Mouse (Mus musculus): ENCODE results near the gene Ccp110. TPM values are rescaled to one million over a fixed set of nuclear protein-coding genes. Genes with fewer than 3 reads are reported as not detected.

Ccp110 gene
- polyA plus RNA-seq, 1 experiment from 2014 or later: 3.5 TPM

- TF ChIP-seq CTCF (IDR thresholded peaks at IDR 0.05; ENCODE audit: low read depth) (no peak), EP300 (IDR thresholded peaks at IDR 0.05; ENCODE audit: low read depth) (no peak)
- Histone ChIP-seq H3K9me3 (ENCODE audit: low read length) (no peaks in the 10 kb centered on the region), H3K27me3 (ENCODE audit: insufficient read depth, low read length) (no peaks in the 10 kb centered on the region), H3K36me3 (replicated peaks; ENCODE audit: insufficient read depth, low read length) (peaks cover 27% of the 10 kb centered on the region), H3K9ac (replicated peaks) (no peak overlapping the region), H3K4me1 (ENCODE audit: insufficient read depth) (no peaks in the 10 kb centered on the region), H3K27ac (ENCODE audit: low read depth) (no peak overlapping the region), H3K4me2 (ENCODE audit: low read depth, low read length) (no peak overlapping the region), H3K4me3 (ENCODE audit: low read depth, low read length) (no peak overlapping the region)
- DNase-seq (no peak), ATAC-seq (no peak)
- 79% methylated on average over 6 of the region's 6 CpGs for WGBS (ENCODE audit: insufficient replicate concordance)
Observed at GRCm38 (mm10) chr7:118778561-118778960, 66.2 kb downstream of the Ccp110 start.

- no peak for DNase-seq
- Histone ChIP-seq H3K27me3 (ENCODE audit: insufficient read depth, low read length) (no peaks in the 10 kb centered on the region), H3K36me3 (replicated peaks; ENCODE audit: insufficient read depth, low read length) (peaks cover 15% of the 10 kb centered on the region), H3K9me3 (ENCODE audit: low read length) (no peaks in the 10 kb centered on the region), H3K9ac (replicated peaks) (no peak overlapping the region), H3K27ac (ENCODE audit: low read depth) (no peak overlapping the region), H3K4me1 (ENCODE audit: insufficient read depth) (no peaks in the 10 kb centered on the region), H3K4me2 (ENCODE audit: low read depth, low read length) (no peak overlapping the region), H3K4me3 (ENCODE audit: low read depth, low read length) (no peak overlapping the region)
- ATAC-seq: no peak
- TF ChIP-seq EP300 (IDR thresholded peaks at IDR 0.05; ENCODE audit: low read depth): no peak
- no peak for TF ChIP-seq CTCF (IDR thresholded peaks at IDR 0.05; ENCODE audit: low read depth)
- 87% methylated on average over 11 of the region's 11 CpGs for WGBS (ENCODE audit: insufficient replicate concordance)
Observed at GRCm38 (mm10) chr7:118783305-118784001, 71.1 kb downstream of the Ccp110 start.

- peaks cover 11% of the 10 kb centered on the region; the same call in 1 of the 2 replicates for H3K36me3 ChIP-seq (replicated peaks; ENCODE audit: insufficient read depth, low read length)
- H3K4me1 ChIP-seq (ENCODE audit: insufficient read depth): no peaks in the 10 kb centered on the region
- 78% methylated on average over 6 of the region's 6 CpGs for WGBS (ENCODE audit: insufficient replicate concordance)
- H3K9ac ChIP-seq (replicated peaks): no peak overlapping the region
- TF ChIP-seq CTCF (IDR thresholded peaks at IDR 0.05; ENCODE audit: low read depth): no peak
- TF ChIP-seq EP300 (IDR thresholded peaks at IDR 0.05; ENCODE audit: low read depth): no peak
- no peak for ATAC-seq
- no peak overlapping the region for H3K4me3 ChIP-seq (ENCODE audit: low read depth, low read length)
- H3K27ac ChIP-seq (ENCODE audit: low read depth): no peak overlapping the region
- DNase-seq: no peak
- H3K27me3 ChIP-seq (ENCODE audit: insufficient read depth, low read length): no peaks in the 10 kb centered on the region
- no peak overlapping the region for H3K4me2 ChIP-seq (ENCODE audit: low read depth, low read length)
- H3K9me3 ChIP-seq (ENCODE audit: low read length): no peaks in the 10 kb centered on the region
Observed at GRCm38 (mm10) chr7:118786091-118786490, 73.7 kb downstream of the Ccp110 start.

Other genes with a start within 250 kb of the Ccp110 start
- gene Itpripl2, start 220.6 kb upstream of the Ccp110 start, polyA plus RNA-seq (2015; fragmentation: Nextera tagmentation; extraction: Ambion mirVana): 1.3 TPM in 2 replicates
- 53.1 and 53.4 TPM in 2 replicates for gene Coq7, start 179.2 kb upstream of the Ccp110 start, polyA plus RNA-seq (2015; fragmentation: Nextera tagmentation; extraction: Ambion mirVana)
- 0.18 and 0.33 TPM in 2 replicates for gene Tmc7, start 127.8 kb upstream of the Ccp110 start, polyA plus RNA-seq (2015; fragmentation: Nextera tagmentation; extraction: Ambion mirVana)
- 0.02 and 0.05 TPM in 2 replicates for gene Tmc5, start 115.3 kb upstream of the Ccp110 start, polyA plus RNA-seq (2015; fragmentation: Nextera tagmentation; extraction: Ambion mirVana)
- 40.1 and 43.1 TPM in 2 replicates for gene Gde1, start 6.8 kb upstream of the Ccp110 start, polyA plus RNA-seq (2015; fragmentation: Nextera tagmentation; extraction: Ambion mirVana)
- gene Vps35l, start 27.7 kb downstream of the Ccp110 start, polyA plus RNA-seq (2015; fragmentation: Nextera tagmentation; extraction: Ambion mirVana): 19.3 and 20.5 TPM in 2 replicates
- gene Iqck, start 143.2 kb downstream of the Ccp110 start, polyA plus RNA-seq (2015; fragmentation: Nextera tagmentation; extraction: Ambion mirVana): 0.27 and 0.39 TPM in 2 replicates
- 29.9 and 31.5 TPM in 2 replicates for gene Knop1, start 143.7 kb downstream of the Ccp110 start, polyA plus RNA-seq (2015; fragmentation: Nextera tagmentation; extraction: Ambion mirVana)